Mouse (Mus musculus): Measurements from ENCODE around the gene Gm30191.
"Not testable (repeated sequence)": the region's sequence is repeated elsewhere in the genome, so short reads cannot be mapped to it uniquely, and the experiment has no call there.

Gene Gm30191

DNA sequence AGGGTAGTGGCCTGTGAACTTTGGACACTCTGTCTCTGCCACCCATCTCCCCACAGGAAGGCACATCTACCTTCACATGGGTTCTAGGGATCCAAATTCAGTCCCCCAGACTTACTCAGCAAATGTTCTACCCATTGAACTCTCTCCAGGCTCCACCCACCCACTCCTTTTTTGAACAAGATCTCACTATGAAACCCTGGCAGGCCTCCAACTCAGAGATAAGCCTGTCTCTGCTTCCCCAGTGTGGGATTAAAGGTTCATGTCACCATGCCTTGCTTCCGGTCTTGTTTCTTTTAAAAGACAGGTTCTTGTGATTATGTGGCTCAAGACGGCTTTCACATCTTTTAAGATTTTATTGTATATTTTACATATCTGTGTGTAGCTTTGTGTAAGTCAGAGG lies 38.2 kb downstream of the Gm30191 start:
- DNase-seq (ENCODE audit: extremely low read depth, low read depth, low spot score): no peak

DNA sequence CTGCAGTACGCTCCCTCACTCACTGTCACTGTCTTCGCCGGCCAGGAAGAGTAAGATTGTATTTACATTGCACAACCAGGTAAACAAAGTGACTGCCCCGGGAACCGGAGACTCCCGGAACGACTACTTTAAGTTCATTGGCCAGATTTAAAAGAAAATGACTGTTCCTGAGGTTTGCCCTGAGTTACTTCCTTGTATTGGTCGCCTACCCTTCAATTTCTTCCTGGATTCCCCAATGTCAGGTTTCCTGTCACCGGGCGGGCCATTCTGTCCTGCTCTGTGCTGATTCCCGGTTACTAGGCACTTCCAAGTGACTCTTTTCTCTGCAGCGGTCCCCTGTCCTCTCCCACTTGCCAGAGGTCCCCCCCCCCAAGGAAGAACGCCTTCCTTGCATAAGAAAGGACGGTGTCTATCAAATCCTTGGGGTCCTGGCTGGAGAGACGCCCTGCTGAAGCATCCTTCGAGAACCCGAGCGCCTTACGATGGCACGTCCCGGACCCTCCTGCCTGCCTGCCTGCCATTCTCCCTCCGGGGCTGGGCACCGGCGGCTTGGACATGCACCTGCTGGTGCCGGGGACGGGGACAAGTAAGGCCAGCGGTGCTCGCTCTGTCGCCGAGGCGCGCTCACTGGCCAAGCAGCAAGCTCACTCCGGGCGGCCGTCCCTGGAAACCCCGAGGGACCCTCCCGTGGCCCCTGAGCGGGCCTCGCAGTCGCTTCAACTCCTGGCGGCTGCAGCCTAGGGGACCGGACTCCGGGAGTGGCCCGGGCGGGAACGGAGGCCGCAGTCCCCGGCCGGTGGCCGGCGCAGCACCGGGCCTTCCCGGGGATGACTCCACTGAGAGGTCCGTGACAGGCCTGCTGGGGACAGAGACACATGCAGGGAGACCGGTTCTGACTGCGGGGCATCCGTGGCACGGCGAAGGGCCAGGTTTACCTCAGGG lies 39.8 kb downstream of the Gm30191 start:
- no peak for DNase-seq (ENCODE audit: extremely low read depth, low read depth, low spot score)

- DNase-seq (ENCODE audit: extremely low read depth, low read depth, low spot score): no peak
Observed at GRCm38 (mm10) chr4:134287168-134287564, 40.4 kb downstream of the Gm30191 start.

DNA sequence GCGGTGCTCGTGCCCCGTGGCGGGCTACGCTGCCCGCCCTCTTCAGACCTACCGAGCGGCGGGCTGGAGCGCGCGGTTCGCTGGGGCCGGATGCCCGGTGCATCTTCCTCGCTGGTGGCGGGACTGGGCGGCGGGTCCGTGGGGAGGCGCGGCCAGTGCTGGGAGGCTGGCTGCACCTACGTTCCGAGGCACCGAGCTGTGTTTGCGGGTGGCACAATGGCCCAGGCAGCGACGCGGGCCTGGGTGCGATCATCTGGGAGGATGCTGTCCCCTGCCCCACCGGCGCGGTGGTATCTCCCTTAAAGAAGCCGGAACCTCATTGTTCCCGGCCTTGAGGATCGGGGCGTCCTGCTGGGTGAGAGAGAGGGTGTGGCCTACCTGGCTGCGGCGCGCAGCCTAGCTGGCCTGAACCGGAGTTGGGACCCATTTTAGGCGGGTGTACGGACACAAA lies 40.9 kb downstream of the Gm30191 start, which contains the start of gene Pdik1l:
Gene Pdik1l (minus strand): TSS at position 321 of the 451 bp plus-strand sequence.
- DNase-seq (ENCODE audit: extremely low read depth, low read depth, low spot score): no peak

GRCm38 (mm10) chr4:134288397-134289256 lies 41.9 kb downstream of the Gm30191 start:
- DNase-seq (ENCODE audit: extremely low read depth, low read depth, low spot score): no peak

- DNase-seq (ENCODE audit: extremely low read depth, low read depth, low spot score): no peak
Observed at GRCm38 (mm10) chr4:134292067-134292466, 45.3 kb downstream of the Gm30191 start.

GRCm38 (mm10) chr4:134293061-134293691 lies 46.4 kb downstream of the Gm30191 start:
- no peak for DNase-seq (ENCODE audit: extremely low read depth, low read depth, low spot score)

- DNase-seq (ENCODE audit: extremely low read depth, low read depth, low spot score): no peak
Observed at GRCm38 (mm10) chr4:134293692-134294163, 47.0 kb downstream of the Gm30191 start.

- not testable (repeated sequence) for DNase-seq (ENCODE audit: extremely low read depth, low read depth, low spot score)
Observed at GRCm38 (mm10) chr4:134296096-134296495, 49.4 kb downstream of the Gm30191 start.

DNA sequence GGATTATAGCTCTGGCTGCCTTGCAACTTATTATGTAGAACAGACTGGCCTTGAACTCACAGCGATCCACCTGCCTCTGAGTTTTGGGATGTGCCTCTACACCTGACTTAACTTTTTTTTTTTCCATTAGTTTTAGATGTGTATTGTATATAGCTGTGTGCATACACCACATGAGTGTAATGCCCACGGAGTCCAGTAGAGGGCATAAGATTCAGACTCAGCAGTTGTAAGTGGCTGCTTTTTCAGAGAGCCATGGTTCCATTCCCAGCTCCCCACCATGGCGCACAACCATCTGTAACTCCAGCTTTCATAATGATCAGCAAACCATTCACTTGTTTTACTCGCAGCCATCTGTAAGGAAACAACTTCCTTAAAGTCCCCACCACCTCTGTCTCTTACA lies 49.8 kb downstream of the Gm30191 start:
- no peak for DNase-seq (ENCODE audit: extremely low read depth, low read depth, low spot score)

DNA sequence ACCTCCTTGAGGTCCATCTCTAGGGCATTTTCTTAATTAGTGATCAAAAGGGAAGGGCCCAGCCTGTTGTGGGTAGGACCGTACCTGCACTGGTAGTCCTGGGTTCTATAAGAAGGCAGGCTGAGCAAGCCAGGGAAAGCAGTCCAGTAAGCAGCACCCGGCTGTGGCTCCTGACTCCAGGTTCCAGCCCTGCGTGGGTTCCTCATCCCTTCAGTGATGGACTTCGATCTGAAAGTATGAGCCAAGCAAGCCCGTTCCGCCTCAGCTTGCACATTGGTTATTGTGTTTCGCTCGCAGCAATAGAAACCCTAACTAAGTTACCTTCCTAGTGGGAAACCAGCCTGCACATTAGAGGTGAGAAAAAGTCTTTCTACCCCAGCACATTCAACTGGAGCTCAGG lies 50.6 kb downstream of the Gm30191 start:
- no peak for DNase-seq (ENCODE audit: extremely low read depth, low read depth, low spot score)

DNA sequence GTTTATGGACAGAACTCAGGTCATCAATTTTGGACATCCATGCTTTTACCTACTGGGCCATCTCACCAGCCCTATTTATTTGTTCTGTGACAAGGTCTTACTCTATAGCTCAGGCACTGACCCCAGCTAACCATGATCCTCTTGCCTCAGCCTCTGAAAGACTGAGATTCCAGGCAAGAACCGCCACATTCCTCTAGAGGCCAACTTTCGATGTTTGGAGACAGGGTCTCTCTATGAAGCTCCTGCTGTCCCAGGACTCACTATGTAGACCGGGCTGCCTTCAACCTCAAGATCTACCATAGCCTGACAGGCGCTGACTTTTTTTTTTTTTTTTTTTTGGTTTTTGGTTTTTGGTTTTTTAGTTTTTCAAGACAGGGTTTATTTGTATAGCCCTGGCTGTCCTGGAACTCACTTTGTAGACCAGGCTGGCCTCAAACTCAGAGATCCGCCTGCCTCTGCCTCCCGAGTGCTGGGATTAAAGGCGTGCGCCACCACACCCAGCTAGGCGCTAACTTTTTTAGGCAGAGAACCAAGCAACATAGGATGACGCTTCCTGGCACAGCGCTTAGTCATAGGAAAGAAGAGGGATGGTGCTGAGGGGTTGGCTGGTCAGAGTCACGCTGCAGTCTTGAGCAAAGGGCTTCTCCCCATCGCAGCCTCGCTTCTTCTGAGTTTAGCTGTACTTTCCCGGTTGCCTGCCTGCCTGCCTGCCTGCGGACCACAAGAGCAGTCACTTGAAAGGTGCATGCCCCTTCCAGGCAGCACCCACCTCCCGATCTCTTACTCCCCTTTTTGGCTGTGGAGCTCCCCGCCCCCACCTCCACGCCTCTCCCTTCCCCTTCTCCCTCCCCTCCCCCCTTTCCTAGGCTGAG lies 52.1 kb downstream of the Gm30191 start:
- DNase-seq (ENCODE audit: extremely low read depth, low read depth, low spot score): no peak

DNA sequence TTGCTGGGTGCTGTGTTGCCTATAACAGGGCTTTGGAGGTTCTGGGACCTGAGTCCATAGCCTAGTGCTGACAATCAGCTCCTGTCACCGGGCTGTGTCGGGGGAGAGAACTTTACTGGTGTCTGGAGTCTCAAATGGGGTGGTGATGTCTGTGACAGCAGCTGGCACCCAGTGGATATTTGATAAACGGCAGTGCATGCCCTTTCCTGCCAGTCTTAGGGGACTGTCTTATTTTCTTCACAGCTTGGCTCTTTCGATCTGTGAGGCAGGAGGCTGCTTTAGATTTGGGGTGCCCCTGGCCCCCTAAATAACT lies 52.7 kb downstream of the Gm30191 start:
- DNase-seq (ENCODE audit: extremely low read depth, low read depth, low spot score): no peak

Measured in fat pad, adult 2 months (tissue).